Mouse (Mus musculus): ENCODE results near the gene Pitx3. TPM values are rescaled to one million over a fixed set of nuclear protein-coding genes. Genes with fewer than 3 reads are reported as not detected.
A peak's percentile ranks its signal among the peaks of the same experiment; 100 is the strongest.
"Not testable (repeated sequence)": the region's sequence is repeated elsewhere in the genome, so short reads cannot be mapped to it uniquely, and the experiment has no call there.

The Pitx3 gene
- total RNA-seq, 4 experiments from 2014 or later = 0.34 to 1.7 (median 1.1) TPM

GRCm38 (mm10) chr19:46131694-46132525, 16.2 kb downstream of the Pitx3 start, which contains the start of gene Elovl3:
TSS of gene Elovl3 (plus strand) at chr19:46131897.
- DNase-seq (ENCODE audit: low spot score) = peak; percentile 20

- DNase-seq (ENCODE audit: low spot score) = no peak
These were observed 16.8 kb downstream of the Pitx3 start for GRCm38 (mm10) chr19:46131283-46131682.

GRCm38 (mm10) chr19:46129737-46130136, 18.4 kb downstream of the Pitx3 start:
- not testable (repeated sequence) for DNase-seq (ENCODE audit: low spot score)

- no peak for DNase-seq (ENCODE audit: low spot score)
These were observed 21.8 kb downstream of the Pitx3 start for GRCm38 (mm10) chr19:46126301-46126700.

- DNase-seq (ENCODE audit: low spot score) = no peak
These were observed 23.5 kb downstream of the Pitx3 start for GRCm38 (mm10) chr19:46124651-46125050.

- DNase-seq (ENCODE audit: low spot score) = no peak
These were observed 24.2 kb downstream of the Pitx3 start for GRCm38 (mm10) chr19:46123876-46124275.

GRCm38 (mm10) chr19:46120872-46121271, 27.3 kb downstream of the Pitx3 start:
- no peak for DNase-seq (ENCODE audit: low spot score)

- DNase-seq (ENCODE audit: low spot score) = no peak
These were observed 28.7 kb downstream of the Pitx3 start for GRCm38 (mm10) chr19:46119458-46119857.

- DNase-seq (ENCODE audit: low spot score) = no peak
These were observed 33.5 kb downstream of the Pitx3 start for GRCm38 (mm10) chr19:46114617-46115016.

- DNase-seq (ENCODE audit: low spot score) = no peak
These were observed 37.3 kb downstream of the Pitx3 start for GRCm38 (mm10) chr19:46110781-46111180.

GRCm38 (mm10) chr19:46110214-46110613, 37.9 kb downstream of the Pitx3 start:
- no peak for DNase-seq (ENCODE audit: low spot score)

GRCm38 (mm10) chr19:46104187-46104557, 44.0 kb downstream of the Pitx3 start:
- no peak for DNase-seq (ENCODE audit: low spot score)

- DNase-seq (ENCODE audit: low spot score) = no peak
These were observed 44.5 kb downstream of the Pitx3 start for GRCm38 (mm10) chr19:46103437-46104186.

GRCm38 (mm10) chr19:46099561-46099960, 48.6 kb downstream of the Pitx3 start:
- no peak for DNase-seq (ENCODE audit: low spot score)

- DNase-seq (ENCODE audit: low spot score) = no peak
These were observed 51.7 kb downstream of the Pitx3 start for GRCm38 (mm10) chr19:46096396-46096795.

GRCm38 (mm10) chr19:46095291-46095690, 52.8 kb downstream of the Pitx3 start:
- no peak for DNase-seq (ENCODE audit: low spot score)

GRCm38 (mm10) chr19:46094144-46094543, 54.0 kb downstream of the Pitx3 start:
- no peak for DNase-seq (ENCODE audit: low spot score)

- DNase-seq (ENCODE audit: low spot score) = no peak
These were observed 56.5 kb downstream of the Pitx3 start for GRCm38 (mm10) chr19:46091641-46092040.

GRCm38 (mm10) chr19:46087871-46088270, 60.3 kb downstream of the Pitx3 start:
- DNase-seq (ENCODE audit: low spot score) = peak; percentile 68

GRCm38 (mm10) chr19:46086337-46086736, 61.8 kb downstream of the Pitx3 start:
- DNase-seq (ENCODE audit: low spot score) = peak; percentile 34

All from heart, adult 8-10 months (tissue).